Mouse (Mus musculus) embryonic facial prominence, embryonic 12.5 days (tissue): Measurements from ENCODE around the gene Utp4. TPM values are rescaled to one million over a fixed set of nuclear protein-coding genes. Genes with fewer than 3 reads are reported as not detected.

Experiments
- ATAC-seq: fragments of 200-750 bp; cut with Nextera tagmentation; 2 replicates; pipeline ENCODE4 v1.8.0; 2017; ENCODE audit not compliant: insufficient number of reproducible peaks, insufficient read depth, low FRiP score, low TSS enrichment
- H3K27ac ChIP-seq: fragments of 300-500 bp; sonication (generic); 2 replicates; pipeline ENCODE4 v1.5.1; 2016; ENCODE audit warnings: mild to moderate bottlenecking
- H3K27me3 ChIP-seq: fragments of 300-500 bp; sonication (generic); 2 replicates; pipeline ENCODE4 v1.6.1; 2016; ENCODE audit warnings: mild to moderate bottlenecking, moderate library complexity
- H3K36me3 ChIP-seq: fragments of 300-500 bp; sonication (generic); 2 replicates; pipeline ENCODE4 v1.6.1; 2016; ENCODE audit warnings: mild to moderate bottlenecking
- H3K4me1 ChIP-seq: fragments of 300-500 bp; sonication (generic); 2 replicates; pipeline ENCODE4 v1.6.1; 2016
- H3K4me2 ChIP-seq: fragments of 300-500 bp; sonication (generic); replicated peaks from 2 replicates; pipeline ENCODE4 v1.6.1; 2016; ENCODE audit warnings: mild to moderate bottlenecking, moderate library complexity
- H3K4me3 ChIP-seq: fragments of 300-500 bp; sonication (generic); 2 replicates; pipeline ENCODE4 v1.5.1; 2016; ENCODE audit warnings: mild to moderate bottlenecking
- H3K9ac ChIP-seq: fragments of 300-500 bp; sonication (generic); 2 replicates; pipeline ENCODE4 v1.6.1; 2016; ENCODE audit warnings: mild to moderate bottlenecking, moderate library complexity
- H3K9me3 ChIP-seq: fragments of 300-500 bp; sonication (generic); 2 replicates; pipeline ENCODE4 v1.6.1; 2016; ENCODE audit warnings: mild to moderate bottlenecking, moderate library complexity
- WGBS: fragments of 180-500 bp; shearing (Covaris S2); methylation state at CpG from one replicate; pipeline ENCODE4 v1.1.7; 2016; 5-methylcytosine and 5-hydroxymethylcytosine counted together
- polyA plus RNA-seq: library from polyadenylated mRNA; unstranded; fragments of >200 nt; fragmentation: Nextera tagmentation; extraction: Ambion mirVana; gene quantifications from 2 replicates; pipeline ENCODE4 v1.2.1, GENCODE M21; 2016

Gene Utp4
- polyA plus RNA-seq, 1 experiment from 2014 or later: 71.2 TPM

GRCm38 (mm10) chr8:106932376-106933065 lies 39.1 kb downstream of the Utp4 start:
- Histone ChIP-seq H3K4me2 (peak overlapping the region; percentile 52), H3K27ac (no peak overlapping the region), H3K9me3 (no peaks in the 10 kb centered on the region), H3K4me3 (peak overlapping the region; percentile 19), H3K36me3 (no peaks in the 10 kb centered on the region), H3K9ac (no peak overlapping the region), H3K4me1 (peaks cover 25% of the 10 kb centered on the region), H3K27me3 (no peaks in the 10 kb centered on the region)
- ATAC-seq: no peak
- 6% methylated on average over 22 of the region's 22 CpGs for WGBS

GRCm38 (mm10) chr8:106933506-106934143 lies 40.2 kb downstream of the Utp4 start:
- no peak overlapping the region for H3K27ac ChIP-seq
- no peak overlapping the region for H3K9ac ChIP-seq
- WGBS: 82% methylated on average over 4 of the region's 4 CpGs
- no peak for ATAC-seq
- H3K4me3 ChIP-seq: no peak overlapping the region
- no peaks in the 10 kb centered on the region for H3K27me3 ChIP-seq
- H3K4me1 ChIP-seq: peaks cover 32% of the 10 kb centered on the region
- no peak overlapping the region for H3K4me2 ChIP-seq
- H3K36me3 ChIP-seq: no peaks in the 10 kb centered on the region
- no peaks in the 10 kb centered on the region for H3K9me3 ChIP-seq

DNA sequence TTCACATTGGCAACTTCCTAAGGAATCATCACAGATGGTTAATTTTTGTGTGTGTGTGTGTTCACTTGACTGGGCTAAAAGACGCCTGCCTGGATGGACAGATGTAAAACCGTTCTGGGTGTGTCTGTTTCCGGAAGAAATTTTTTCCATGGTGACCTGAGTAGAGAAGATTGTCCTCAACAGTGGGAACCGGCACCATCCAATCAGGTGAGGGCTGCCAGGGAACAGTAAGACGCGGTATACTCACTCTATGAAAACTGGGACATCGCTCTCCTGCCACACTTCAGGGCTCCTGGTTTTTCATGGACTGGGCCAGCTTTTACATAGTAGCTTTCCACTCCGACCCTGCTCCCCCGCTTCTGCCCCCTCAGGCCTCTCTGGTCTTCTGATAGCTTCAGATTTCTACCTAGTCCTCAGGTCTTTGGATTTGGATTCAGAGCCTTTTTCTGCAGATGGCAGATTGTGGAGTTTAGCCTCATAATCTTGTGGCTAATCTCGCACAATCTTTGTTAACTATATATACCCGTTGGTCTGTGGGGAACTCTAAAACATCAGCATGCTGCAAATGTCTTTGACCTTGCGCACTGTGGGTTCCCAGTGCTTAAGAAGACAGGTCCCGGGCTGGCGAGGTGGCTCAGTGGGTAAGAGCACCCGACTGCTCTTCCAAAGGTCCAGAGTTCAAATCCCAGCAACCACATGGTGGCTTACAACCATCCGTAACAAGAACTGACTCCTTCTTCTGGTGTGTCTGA lies 41.0 kb downstream of the Utp4 start:
- no peaks in the 10 kb centered on the region for H3K36me3 ChIP-seq
- H3K4me3 ChIP-seq: no peak overlapping the region
- no peak for ATAC-seq
- no peak overlapping the region for H3K4me2 ChIP-seq
- WGBS: 75% methylated on average over 16 of the region's 16 CpGs
- H3K4me1 ChIP-seq: peaks cover 28% of the 10 kb centered on the region
- H3K27ac ChIP-seq: no peak overlapping the region
- H3K9ac ChIP-seq: no peak overlapping the region
- H3K9me3 ChIP-seq: no peaks in the 10 kb centered on the region
- no peaks in the 10 kb centered on the region for H3K27me3 ChIP-seq

- H3K9me3 ChIP-seq: no peaks in the 10 kb centered on the region
- H3K36me3 ChIP-seq: no peaks in the 10 kb centered on the region
- peak; percentile 78; the same call in 1 of the 2 replicates for ATAC-seq
- H3K4me3 ChIP-seq: peak within 1 kb of the TSS; percentile 79
- H3K9ac ChIP-seq: peak within 1 kb of the TSS; percentile 88
- H3K27ac ChIP-seq: peak within 1 kb of the TSS; percentile 91
- H3K4me1 ChIP-seq: peaks cover 22% of the 10 kb centered on the region
- under 1% methylated on average over 37 of the region's 41 CpGs for WGBS
- H3K4me2 ChIP-seq: peak within 1 kb of the TSS; percentile 82
- no peaks in the 10 kb centered on the region for H3K27me3 ChIP-seq
These were observed 42.0 kb downstream of the Utp4 start, which contains the start of gene Sntb2 for GRCm38 (mm10) chr8:106935324-106935869. Sntb2 (plus strand) TSS chr8:106935750.

DNA sequence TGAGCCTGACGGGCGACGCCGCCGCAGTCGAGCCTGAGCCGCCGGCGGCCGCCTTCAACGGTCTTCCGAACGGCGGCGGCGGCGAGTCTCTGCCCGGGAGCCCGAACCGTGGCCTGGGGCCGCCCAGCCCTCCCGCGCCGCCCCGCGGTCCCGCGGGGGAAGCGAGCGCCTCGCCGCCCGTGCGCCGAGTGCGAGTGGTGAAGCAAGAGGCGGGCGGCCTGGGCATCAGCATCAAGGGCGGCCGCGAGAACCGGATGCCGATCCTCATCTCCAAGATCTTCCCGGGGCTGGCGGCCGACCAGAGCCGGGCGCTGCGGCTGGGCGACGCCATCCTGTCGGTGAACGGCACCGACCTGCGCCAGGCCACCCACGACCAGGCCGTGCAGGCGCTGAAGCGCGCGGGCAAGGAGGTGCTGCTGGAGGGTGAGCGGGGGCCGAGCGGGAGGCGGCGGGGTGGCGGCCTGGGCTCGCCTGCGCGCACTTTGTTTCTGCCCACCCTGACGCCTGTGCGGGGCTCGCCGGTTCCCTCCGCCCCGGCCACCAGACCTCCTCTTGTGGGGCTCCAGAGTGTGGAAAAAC lies 42.6 kb downstream of the Utp4 start:
- under 1% methylated on average over 70 of the region's 76 CpGs for WGBS
- ATAC-seq: peak; percentile 76

DNA sequence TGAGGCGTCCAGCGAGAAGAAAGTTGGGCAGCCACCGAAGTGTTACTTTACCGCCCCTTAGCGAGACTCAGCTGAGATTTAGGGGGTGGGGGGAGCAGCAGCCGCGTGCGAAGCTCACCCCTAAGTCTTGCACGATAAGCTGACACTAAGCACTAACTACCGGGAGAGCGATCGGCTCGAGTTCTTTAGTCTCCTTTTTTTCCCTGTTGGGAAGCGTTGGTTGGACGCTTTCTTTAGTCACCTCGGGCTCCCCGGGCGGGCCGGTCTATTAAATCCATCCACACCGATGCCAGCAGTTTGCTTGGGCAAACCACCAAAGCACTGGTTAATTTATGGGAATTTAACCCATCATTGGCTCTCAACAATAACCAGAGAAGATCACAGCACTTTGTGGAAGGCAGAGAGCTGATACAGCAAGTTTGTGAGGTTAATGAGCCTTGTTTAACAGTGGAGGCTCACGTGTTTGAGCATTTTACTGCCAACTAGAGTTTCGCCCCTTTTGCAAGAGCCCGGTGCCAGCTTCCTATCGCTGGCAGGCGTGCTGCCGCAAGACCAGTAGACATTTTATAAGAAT lies 43.1 kb downstream of the Utp4 start:
- no peak for ATAC-seq
- Histone ChIP-seq H3K27me3 (no peaks in the 10 kb centered on the region), H3K9me3 (no peaks in the 10 kb centered on the region), H3K4me3 (peak overlapping the region; percentile 79), H3K27ac (peak overlapping the region; percentile 91), H3K4me2 (peak overlapping the region; percentile 82), H3K9ac (peak overlapping the region; percentile 88), H3K4me1 (peaks cover 22% of the 10 kb centered on the region), H3K36me3 (no peaks in the 10 kb centered on the region)
- under 1% methylated on average over 26 of the region's 26 CpGs for WGBS

More for the DNA sequence above, 42.6 kb downstream of the Utp4 start:
- peak overlapping the region; percentile 88 for H3K9ac ChIP-seq
- peak overlapping the region; percentile 91 for H3K27ac ChIP-seq
- peak overlapping the region; percentile 79 for H3K4me3 ChIP-seq
- H3K4me2 ChIP-seq: peak overlapping the region; percentile 82
- H3K9me3 ChIP-seq: no peaks in the 10 kb centered on the region
- no peaks in the 10 kb centered on the region for H3K27me3 ChIP-seq
- no peaks in the 10 kb centered on the region for H3K36me3 ChIP-seq
- peaks cover 22% of the 10 kb centered on the region for H3K4me1 ChIP-seq

DNA sequence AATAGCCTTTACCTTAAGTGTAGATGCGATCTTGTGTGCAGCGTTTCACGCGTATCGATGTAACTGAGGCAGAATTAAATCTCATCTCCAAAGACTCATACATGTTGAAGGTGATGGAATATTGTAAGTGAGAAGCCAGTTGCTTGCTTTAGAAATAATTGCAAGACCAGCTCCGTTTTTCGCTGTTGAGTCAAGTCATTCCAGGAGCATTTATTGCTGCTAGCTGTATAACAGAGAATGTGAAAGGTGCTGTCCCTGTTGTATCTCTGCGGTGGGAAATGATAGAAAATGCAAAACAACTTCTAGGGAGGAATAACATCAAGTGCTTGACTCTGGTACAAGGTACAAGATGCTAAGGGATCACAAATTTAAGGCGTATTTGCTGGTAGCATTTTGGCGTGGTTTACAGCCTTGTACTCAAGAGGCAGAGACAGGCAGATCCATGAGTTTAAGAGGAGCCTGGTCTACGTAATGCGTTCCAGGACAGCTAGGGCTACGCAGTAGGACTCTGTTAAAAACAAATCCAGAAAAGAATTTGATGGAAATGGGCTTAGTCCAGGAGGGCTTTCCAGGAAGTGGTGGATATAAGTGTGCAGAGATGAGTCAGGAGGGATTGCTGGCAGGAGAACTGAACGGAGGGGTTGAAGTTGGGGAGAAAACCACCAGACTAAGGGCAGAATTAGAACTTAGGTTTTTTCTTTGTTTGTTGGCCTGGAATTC lies 43.8 kb downstream of the Utp4 start:
- 36% methylated on average over 14 of the region's 14 CpGs for WGBS
- peaks cover 21% of the 10 kb centered on the region for H3K4me1 ChIP-seq
- no peaks in the 10 kb centered on the region for H3K36me3 ChIP-seq
- ATAC-seq: no peak
- H3K27me3 ChIP-seq: no peaks in the 10 kb centered on the region
- peak overlapping the region; percentile 88 for H3K9ac ChIP-seq
- no peaks in the 10 kb centered on the region for H3K9me3 ChIP-seq
- H3K4me2 ChIP-seq: peak overlapping the region; percentile 82
- no peak overlapping the region for H3K27ac ChIP-seq
- H3K4me3 ChIP-seq: peak overlapping the region; percentile 79

- Histone ChIP-seq H3K9ac (no peak overlapping the region), H3K27ac (no peak overlapping the region), H3K27me3 (no peaks in the 10 kb centered on the region), H3K4me1 (peaks cover 14% of the 10 kb centered on the region), H3K9me3 (no peaks in the 10 kb centered on the region), H3K36me3 (no peaks in the 10 kb centered on the region), H3K4me2 (no peak overlapping the region), H3K4me3 (no peak overlapping the region)
- ATAC-seq: no peak
- WGBS: 90% methylated on average over 3 of the region's 3 CpGs
These were observed 48.4 kb downstream of the Utp4 start for GRCm38 (mm10) chr8:106941806-106942205.

DNA sequence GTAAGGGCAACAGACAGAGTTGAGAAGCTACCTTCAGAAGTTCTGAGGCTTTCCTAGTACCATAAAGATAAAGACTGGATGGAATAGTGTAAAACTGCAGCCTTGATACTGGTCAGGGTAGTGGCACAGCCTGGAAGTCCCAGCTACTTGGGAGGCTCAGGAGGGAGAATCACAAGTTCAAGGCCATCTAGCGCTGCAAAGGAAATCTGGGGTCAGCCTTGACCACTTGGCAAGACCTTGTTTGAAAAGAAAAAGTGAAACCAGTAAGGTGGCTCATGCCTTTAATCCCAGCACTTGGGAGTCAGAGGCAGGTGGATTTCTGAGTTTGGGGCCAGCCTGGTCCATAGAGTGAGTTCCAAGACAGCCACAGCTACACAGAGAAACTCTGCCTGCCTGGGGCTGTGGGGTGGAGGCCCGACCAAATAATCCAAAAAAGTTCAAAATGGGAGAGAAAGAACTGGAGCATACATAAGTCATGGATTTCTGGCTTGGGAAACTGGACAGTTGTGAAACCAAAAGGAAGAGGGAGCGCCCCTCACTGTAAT lies 50.5 kb downstream of the Utp4 start:
- H3K36me3 ChIP-seq: no peaks in the 10 kb centered on the region
- no peak overlapping the region for H3K27ac ChIP-seq
- H3K4me1 ChIP-seq: no peaks in the 10 kb centered on the region
- H3K4me3 ChIP-seq: no peak overlapping the region
- WGBS: 91% methylated on average over 3 of the region's 3 CpGs
- H3K27me3 ChIP-seq: no peaks in the 10 kb centered on the region
- H3K9me3 ChIP-seq: no peaks in the 10 kb centered on the region
- H3K4me2 ChIP-seq: no peak overlapping the region
- no peak overlapping the region for H3K9ac ChIP-seq
- no peak for ATAC-seq

DNA sequence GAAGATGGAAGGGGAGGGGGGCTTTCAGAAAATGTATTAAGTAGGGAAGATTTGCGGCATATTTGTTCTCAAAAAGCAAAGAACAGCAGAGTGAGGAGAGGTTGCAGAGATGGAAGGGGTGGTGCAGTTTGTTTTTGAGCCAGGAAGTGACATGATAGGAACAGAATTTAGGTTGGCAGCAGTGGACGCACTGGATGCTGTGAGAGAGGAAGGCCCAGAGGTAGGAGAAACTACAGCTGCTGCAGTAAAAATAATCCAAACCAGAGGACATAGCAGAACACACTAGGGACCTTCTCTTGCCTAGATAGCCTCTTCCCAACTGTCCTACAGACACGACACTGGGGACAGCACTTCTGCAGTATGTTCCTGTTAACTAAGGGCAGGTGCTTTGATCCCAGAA lies 51.3 kb downstream of the Utp4 start:
- no peak for ATAC-seq
- H3K4me3 ChIP-seq: no peak overlapping the region
- H3K27ac ChIP-seq: no peak overlapping the region
- H3K27me3 ChIP-seq: no peaks in the 10 kb centered on the region
- no peak overlapping the region for H3K9ac ChIP-seq
- no peaks in the 10 kb centered on the region for H3K9me3 ChIP-seq
- WGBS: 63% methylated on average over 3 of the region's 3 CpGs
- H3K4me2 ChIP-seq: no peak overlapping the region
- H3K36me3 ChIP-seq: no peaks in the 10 kb centered on the region
- H3K4me1 ChIP-seq: no peaks in the 10 kb centered on the region
